Mouse (Mus musculus) intestine, embryonic 14.5 days (tissue): ENCODE data around the gene Cd4. TPM values are rescaled to one million over a fixed set of nuclear protein-coding genes. Genes with fewer than 3 reads are reported as not detected.
"Not testable (repeated sequence)": the region's sequence is repeated elsewhere in the genome, so short reads cannot be mapped to it uniquely, and the experiment has no call there.

ENCODE experiments used
- ATAC-seq: fragments of 200-750 bp; cut with Nextera tagmentation; replicated peaks from 2 replicates; pipeline ENCODE4 v1.8.0; 2017; ENCODE audit warnings: low read depth, moderate number of reproducible peaks, moderate TSS enrichment, moderate library complexity; ENCODE audit not compliant: low FRiP score, low TSS enrichment
- DNase-seq: peaks from one replicate; pipeline ENCODE4 v3.0.0-alpha.2; 2018; ENCODE audit warnings: low spot score
- H3K27ac ChIP-seq: fragments of 300-500 bp; sonication (generic); 2 replicates; pipeline ENCODE4 v1.5.1; 2014; ENCODE audit warnings: low read depth, mild to moderate bottlenecking, control low read depth
- H3K27me3 ChIP-seq: fragments of 300-500 bp; sonication (generic); replicated peaks from 2 replicates; pipeline ENCODE4 v1.6.1; 2014; ENCODE audit warnings: low read length, control low read depth; ENCODE audit not compliant: control insufficient read depth, insufficient read depth
- H3K36me3 ChIP-seq: fragments of 300-500 bp; sonication (generic); 2 replicates; pipeline ENCODE4 v1.6.1; 2014; ENCODE audit warnings: low read length, control low read depth; ENCODE audit not compliant: control insufficient read depth, insufficient read depth
- H3K4me1 ChIP-seq: fragments of 300-500 bp; sonication (generic); replicated peaks from 2 replicates; pipeline ENCODE4 v1.6.1; 2014; ENCODE audit warnings: low read length, control low read depth, mixed read lengths; ENCODE audit not compliant: control insufficient read depth, insufficient read depth
- H3K4me2 ChIP-seq: fragments of 300-500 bp; sonication (generic); 2 replicates; pipeline ENCODE4 v1.6.1; 2014; ENCODE audit warnings: low read length
- H3K4me3 ChIP-seq: fragments of 300-500 bp; sonication (generic); 2 replicates; pipeline ENCODE4 v1.5.1; 2014; ENCODE audit warnings: low read depth, low read length, control low read depth, mixed read lengths
- H3K9ac ChIP-seq: fragments of 300-500 bp; sonication (generic); 2 replicates; pipeline ENCODE4 v1.6.1; 2014; ENCODE audit warnings: mild to moderate bottlenecking, low read length
- H3K9me3 ChIP-seq: fragments of 300-500 bp; sonication (generic); 2 replicates; pipeline ENCODE4 v1.6.1; 2016; ENCODE audit warnings: low read length, control low read depth; ENCODE audit not compliant: control insufficient read depth
- WGBS: fragments of 180-500 bp; shearing (Covaris S2); extraction: QIAGEN DNeasy Blood & Tissue Kit; methylation state at CpG from one replicate; pipeline ENCODE4 v1.1.7; 2014; 5-methylcytosine and 5-hydroxymethylcytosine counted together
- polyA plus RNA-seq: library from polyadenylated mRNA; unstranded; fragments of >200 nt; fragmentation: Nextera tagmentation; extraction: Ambion mirVana; gene quantifications from 2 replicates; pipeline ENCODE4 v1.2.1, GENCODE M21; 2014

The Cd4 gene
- polyA plus RNA-seq, 1 experiment from 2014 or later = 0.37 TPM

- 68% methylated on average over 10 of the region's 10 CpGs for WGBS
- Histone ChIP-seq H3K9ac (no peak overlapping the region), H3K36me3 (no peaks in the 10 kb centered on the region), H3K27ac (no peak overlapping the region), H3K4me1 (peaks cover 10% of the 10 kb centered on the region), H3K4me3 (no peak overlapping the region), H3K4me2 (no peak overlapping the region), H3K9me3 (no peaks in the 10 kb centered on the region), H3K27me3 (no peaks in the 10 kb centered on the region)
- DNase-seq (no peak), ATAC-seq (no peak)
These were observed 12.9 kb upstream of the Cd4 start for GRCm38 (mm10) chr6:124900801-124901480.

DNA sequence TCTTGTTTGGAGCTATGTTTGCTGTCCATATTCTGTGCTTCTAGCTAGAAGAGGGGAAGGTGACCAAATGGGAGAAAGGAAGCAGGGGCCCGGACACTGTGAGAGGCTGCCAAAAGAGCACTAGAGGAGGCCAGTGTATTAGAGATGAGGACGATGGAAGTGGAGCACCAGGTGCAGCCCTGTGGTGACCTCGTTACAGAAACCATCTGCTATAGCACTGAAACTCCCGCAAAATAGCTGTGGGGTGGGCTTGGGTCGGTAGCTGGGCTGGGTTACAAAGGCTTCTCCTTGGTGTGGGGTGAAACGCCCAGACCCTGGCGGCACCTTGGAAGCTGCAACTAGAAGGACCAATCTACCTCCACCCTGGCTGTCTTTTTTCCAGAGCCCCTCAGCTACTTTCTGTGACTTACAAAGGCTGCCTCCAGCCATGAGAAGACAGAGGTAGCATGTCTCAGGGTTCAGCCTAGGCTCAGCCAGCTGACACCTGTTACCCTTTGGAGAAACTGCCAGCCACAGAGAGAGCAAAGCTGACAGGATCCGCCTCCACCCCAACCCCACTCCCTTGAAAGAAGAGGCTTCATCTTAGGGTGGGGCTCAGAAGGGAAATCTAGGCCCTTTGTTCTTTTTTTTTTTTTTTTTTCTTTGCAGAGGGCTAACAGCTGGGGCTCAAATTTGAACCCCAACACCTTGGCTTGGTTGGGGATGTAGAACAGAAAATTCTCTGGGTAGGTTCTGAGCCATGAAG lies 12.2 kb upstream of the Cd4 start:
- Histone ChIP-seq H3K4me1 (peaks cover 9% of the 10 kb centered on the region), H3K9me3 (no peaks in the 10 kb centered on the region), H3K36me3 (no peaks in the 10 kb centered on the region), H3K27me3 (no peaks in the 10 kb centered on the region), H3K4me3 (no peak overlapping the region), H3K4me2 (no peak overlapping the region), H3K9ac (no peak overlapping the region), H3K27ac (no peak overlapping the region)
- ATAC-seq (no peak), DNase-seq (no peak)
- WGBS = 68% methylated on average over 8 of the region's 8 CpGs

DNA sequence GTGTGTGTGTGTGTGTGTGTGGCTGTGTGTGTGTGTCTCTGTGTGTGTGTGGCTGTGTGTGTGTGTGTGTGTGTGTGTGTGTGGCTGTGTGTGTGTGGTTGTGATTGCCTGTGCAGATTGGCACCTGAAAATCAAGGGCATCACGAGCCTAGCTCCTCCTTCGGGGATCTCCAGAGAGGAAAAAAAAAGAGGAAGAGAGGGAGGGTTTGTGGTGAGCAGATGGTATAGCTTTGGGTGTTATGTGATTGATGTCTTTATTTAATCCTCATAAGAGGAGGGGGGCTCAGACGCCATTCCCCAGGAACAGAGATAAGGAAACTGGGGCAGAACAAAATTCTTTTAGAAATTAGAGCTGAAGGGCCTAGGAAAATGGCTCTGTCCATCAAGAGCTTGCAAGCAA lies 10.3 kb upstream of the Cd4 start:
- H3K4me2 ChIP-seq = no peak overlapping the region
- DNase-seq (no peak), ATAC-seq (no peak)
- no peak overlapping the region for H3K9ac ChIP-seq
- no peaks in the 10 kb centered on the region for H3K27me3 ChIP-seq
- WGBS = 41% methylated on average over 3 of the region's 3 CpGs
- no peaks in the 10 kb centered on the region for H3K36me3 ChIP-seq
- no peak overlapping the region for H3K4me3 ChIP-seq
- no peaks in the 10 kb centered on the region for H3K9me3 ChIP-seq
- H3K4me1 ChIP-seq = no peaks in the 10 kb centered on the region
- no peak overlapping the region for H3K27ac ChIP-seq

DNA sequence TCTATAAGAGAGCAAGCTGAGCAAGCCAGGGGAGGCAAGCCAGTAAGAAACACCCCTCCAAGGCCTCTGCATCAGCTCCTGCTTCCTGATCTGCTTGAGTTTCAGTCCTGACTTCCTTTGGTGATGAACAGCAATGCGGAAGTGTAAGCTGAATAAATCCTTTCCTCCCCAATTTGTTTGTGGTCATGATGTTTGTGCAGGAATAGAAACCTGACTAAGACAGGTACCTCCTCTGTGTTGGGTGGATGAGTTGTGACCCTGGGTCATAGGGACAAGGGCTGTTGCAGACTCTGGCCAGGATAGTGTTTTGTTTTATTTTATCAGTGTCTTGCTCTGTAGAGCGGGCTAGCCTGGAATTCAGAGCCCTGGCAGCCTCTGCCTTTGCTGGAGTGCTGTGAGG lies 6.1 kb upstream of the Cd4 start:
- not testable (repeated sequence) for H3K4me2 ChIP-seq, H3K9ac ChIP-seq, H3K4me3 ChIP-seq, DNase-seq, H3K36me3 ChIP-seq, ATAC-seq, H3K27me3 ChIP-seq, H3K4me1 ChIP-seq, H3K27ac ChIP-seq, H3K9me3 ChIP-seq
- 78% methylated on average over 2 of the region's 2 CpGs for WGBS

- ATAC-seq = no peak
- 58% methylated on average over 6 of the region's 6 CpGs for WGBS
- no peak overlapping the region for H3K4me2 ChIP-seq
These were observed 3.0 kb upstream of the Cd4 start for GRCm38 (mm10) chr6:124890997-124891396.

DNA sequence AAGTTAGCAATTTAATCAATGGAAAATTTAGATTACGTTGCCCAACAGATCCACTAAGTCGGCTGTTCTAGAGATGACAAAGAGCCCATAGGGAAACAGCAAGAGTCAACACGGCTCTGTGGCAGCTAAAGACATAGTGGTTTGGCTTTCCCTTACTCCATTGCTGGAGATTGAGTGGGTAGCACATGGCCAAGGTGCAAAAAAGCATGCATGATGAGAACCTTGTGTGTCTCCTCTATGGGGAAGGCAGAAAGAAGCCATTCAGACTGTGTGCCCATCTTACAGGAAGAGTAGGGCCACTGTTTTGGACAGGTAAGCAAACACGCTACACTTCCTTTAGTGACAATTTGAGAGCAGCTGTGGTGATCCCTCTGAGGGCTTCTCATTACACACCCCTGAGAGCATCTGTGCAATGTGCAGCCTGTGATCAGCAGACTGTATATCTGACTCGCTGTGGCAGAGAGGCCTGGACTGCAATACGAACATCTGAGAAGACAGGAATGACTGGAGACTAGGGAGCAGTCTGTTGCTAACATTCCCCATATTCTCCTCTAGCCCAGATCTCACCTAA lies 619 bp upstream of the Cd4 start:
- Histone ChIP-seq H3K9ac (no peak overlapping the region), H3K27me3 (no peaks in the 10 kb centered on the region), H3K4me1 (no peaks in the 10 kb centered on the region), H3K9me3 (no peaks in the 10 kb centered on the region), H3K4me2 (no peak overlapping the region), H3K36me3 (no peaks in the 10 kb centered on the region), H3K27ac (no peak overlapping the region), H3K4me3 (no peak overlapping the region)
- WGBS = 88% methylated on average over 6 of the region's 6 CpGs
- ATAC-seq = no peak
- DNase-seq = no peak

More at GRCm38 (mm10) chr6:124890997-124891396, 3.0 kb upstream of the Cd4 start:
- Histone ChIP-seq H3K9ac (no peak overlapping the region), H3K4me1 (no peaks in the 10 kb centered on the region), H3K4me3 (no peak overlapping the region), H3K27me3 (no peaks in the 10 kb centered on the region), H3K9me3 (no peaks in the 10 kb centered on the region), H3K36me3 (no peaks in the 10 kb centered on the region), H3K27ac (no peak overlapping the region)
- DNase-seq = no peak

GRCm38 (mm10) chr6:124885956-124886381 lies 2.1 kb downstream of the Cd4 start:
- ATAC-seq = no peak
- WGBS = 90% methylated on average over 8 of the region's 8 CpGs
- no peaks in the 10 kb centered on the region for H3K27me3 ChIP-seq
- H3K9me3 ChIP-seq = no peaks in the 10 kb centered on the region
- H3K36me3 ChIP-seq = no peaks in the 10 kb centered on the region
- H3K4me1 ChIP-seq = no peaks in the 10 kb centered on the region
- H3K4me2 ChIP-seq = no peak overlapping the region
- H3K4me3 ChIP-seq = no peak overlapping the region
- no peak overlapping the region for H3K9ac ChIP-seq
- H3K27ac ChIP-seq = no peak overlapping the region
- no peak for DNase-seq

DNA sequence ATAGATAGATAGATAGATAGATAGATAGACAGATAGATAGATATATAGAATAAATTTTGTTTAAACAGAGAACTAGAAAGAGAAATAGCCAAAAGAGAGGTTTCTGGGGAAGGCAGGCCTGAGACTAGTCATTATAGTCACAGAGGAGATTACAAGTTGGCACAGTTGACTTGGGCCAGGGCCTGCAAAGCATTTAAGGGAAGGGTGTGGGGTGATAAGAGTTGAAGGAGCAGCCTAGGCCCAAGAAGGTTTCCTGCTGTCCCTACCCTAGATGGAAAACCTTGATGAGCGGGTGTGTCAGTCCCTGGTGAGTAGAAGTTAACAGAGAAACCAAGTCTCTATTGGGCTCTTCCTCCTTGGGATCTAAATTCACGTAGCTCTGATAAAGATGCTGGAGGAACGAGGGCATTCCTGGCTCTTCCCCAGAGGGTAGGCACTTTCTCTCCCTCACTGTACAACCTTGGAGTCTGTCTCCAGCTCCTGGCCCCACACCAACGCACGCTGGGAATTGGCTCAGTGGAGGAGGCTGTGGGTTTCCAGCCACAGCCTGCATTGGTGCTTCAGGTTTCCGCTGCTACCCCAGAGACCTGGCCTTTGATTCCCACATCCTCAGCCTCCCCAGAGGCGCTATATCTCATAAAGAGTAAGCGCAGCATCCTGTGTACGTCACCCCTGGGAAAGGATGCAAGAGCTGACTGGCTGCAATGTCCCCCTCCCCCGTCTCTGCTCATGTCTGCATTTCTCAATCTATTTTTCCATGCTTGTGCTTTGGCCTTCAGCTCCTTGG lies 3.1 kb downstream of the Cd4 start:
- DNase-seq = no peak
- Histone ChIP-seq H3K4me3 (no peak overlapping the region), H3K36me3 (no peaks in the 10 kb centered on the region), H3K4me2 (no peak overlapping the region), H3K4me1 (no peaks in the 10 kb centered on the region), H3K9ac (no peak overlapping the region), H3K27ac (no peak overlapping the region), H3K9me3 (no peaks in the 10 kb centered on the region), H3K27me3 (no peaks in the 10 kb centered on the region)
- 67% methylated on average over 10 of the region's 10 CpGs for WGBS
- ATAC-seq = no peak
